Mouse (Mus musculus) gastrocnemius, adult 8-10 months (tissue): Measurements from ENCODE around the gene Dact3. TPM values are rescaled to one million over a fixed set of nuclear protein-coding genes. Genes with fewer than 3 reads are reported as not detected.

Experiments used
- DNase-seq, 2 experiments: peaks; one replicate each; pipeline ENCODE4 v3.0.0; 2022; ENCODE audit warnings: low spot score in 2 of 2
- total RNA-seq, 4 experiments: library from RNA; stranded (reverse); gene quantifications; 2 replicates each; pipeline ENCODE4 v1.2.4; 2022

The Dact3 gene
- 1 to 10 TPM in 2 of 4 experiments, under 1 TPM in 2; 0.87 to 1.4 (median 1.1) TPM for total RNA-seq

DNA sequence AGATGAGACGGTGACA is at the start of gene Dact3:
TSS of gene Dact3 (plus strand) at position 8 of the 16 bp plus-strand sequence.
- DNase-seq = no peak

DNA sequence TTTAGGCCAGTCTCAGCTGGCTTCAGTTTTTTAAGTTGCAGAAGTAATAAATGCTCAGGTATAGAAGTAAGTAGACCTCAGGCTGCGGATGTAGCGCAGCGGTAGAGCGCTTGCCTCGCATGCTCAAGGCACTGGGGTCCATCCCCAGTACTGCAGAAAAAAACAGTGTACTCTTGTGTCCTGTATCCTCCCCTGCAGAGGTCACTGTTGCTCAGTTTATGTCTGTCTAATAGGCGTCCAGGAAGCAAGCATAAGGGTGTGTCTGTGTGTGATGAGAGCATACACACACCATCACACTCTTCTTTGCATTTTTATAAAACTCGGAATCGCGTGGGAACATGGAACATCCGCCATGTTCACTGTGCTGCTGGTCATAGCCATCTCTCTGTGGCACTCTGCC is 49.3 kb upstream of the Dact3 start:
- DNase-seq = no peak

DNA sequence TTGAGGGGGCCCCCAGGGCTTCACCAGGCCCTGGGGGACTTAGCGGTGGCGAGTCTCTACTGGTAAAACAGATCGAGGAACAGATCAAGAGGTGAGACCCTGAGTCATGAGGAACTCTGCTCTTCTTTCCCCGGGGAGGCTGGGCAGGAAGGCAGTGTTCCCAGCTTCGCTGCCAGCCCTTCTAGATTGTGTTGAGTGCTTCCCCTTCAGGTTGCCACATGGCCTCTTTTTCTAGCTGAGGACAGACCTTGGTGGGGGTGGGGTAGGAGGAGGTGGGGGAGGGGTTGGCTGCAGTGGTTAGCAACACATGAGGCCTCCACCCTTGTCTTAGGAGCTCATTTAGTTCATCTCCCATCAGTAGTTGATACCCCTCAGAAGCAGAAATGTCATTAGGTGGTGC is 48.5 kb upstream of the Dact3 start:
- DNase-seq = no peak

DNA sequence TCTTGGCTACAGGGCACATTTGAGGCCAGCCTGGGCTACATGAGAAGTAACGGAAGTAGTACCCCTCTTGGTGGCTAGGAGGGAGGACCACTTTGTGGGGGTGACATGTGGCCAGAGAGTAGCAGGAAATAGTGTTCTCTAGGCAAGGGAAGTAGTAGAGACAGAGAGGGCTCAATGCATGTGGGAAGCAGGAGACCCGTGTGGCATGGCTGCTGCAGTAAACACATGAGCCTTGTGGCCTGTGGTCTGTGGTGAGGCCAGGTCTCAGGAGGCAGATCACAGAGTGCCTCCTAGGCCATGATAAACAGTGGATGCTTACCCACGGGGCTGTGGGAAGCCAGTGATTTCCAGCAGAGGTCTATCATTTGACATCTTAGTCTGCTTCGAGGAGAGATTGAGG is 47.8 kb upstream of the Dact3 start:
- no peak for DNase-seq

DNA sequence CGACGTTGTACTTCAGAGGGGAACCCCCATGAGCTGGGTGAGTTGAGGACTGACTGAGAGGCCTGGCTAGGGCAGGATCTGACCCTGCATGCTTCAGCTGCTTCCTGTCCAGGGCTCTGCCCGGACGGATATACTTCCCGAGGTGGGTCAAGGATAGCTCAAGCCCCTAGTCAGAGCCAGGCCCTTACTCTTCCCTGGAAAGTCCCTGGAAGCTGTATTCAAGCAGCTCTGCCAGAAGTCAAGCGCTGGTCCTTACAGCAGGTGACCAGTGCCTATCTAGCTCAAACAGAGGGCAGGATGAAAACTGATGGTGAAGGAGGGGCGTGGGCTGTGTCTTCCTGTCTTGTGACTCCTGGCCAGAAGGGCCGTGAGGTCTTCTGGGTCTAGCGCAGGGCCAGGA is 44.7 kb upstream of the Dact3 start:
- no peak for DNase-seq

DNA sequence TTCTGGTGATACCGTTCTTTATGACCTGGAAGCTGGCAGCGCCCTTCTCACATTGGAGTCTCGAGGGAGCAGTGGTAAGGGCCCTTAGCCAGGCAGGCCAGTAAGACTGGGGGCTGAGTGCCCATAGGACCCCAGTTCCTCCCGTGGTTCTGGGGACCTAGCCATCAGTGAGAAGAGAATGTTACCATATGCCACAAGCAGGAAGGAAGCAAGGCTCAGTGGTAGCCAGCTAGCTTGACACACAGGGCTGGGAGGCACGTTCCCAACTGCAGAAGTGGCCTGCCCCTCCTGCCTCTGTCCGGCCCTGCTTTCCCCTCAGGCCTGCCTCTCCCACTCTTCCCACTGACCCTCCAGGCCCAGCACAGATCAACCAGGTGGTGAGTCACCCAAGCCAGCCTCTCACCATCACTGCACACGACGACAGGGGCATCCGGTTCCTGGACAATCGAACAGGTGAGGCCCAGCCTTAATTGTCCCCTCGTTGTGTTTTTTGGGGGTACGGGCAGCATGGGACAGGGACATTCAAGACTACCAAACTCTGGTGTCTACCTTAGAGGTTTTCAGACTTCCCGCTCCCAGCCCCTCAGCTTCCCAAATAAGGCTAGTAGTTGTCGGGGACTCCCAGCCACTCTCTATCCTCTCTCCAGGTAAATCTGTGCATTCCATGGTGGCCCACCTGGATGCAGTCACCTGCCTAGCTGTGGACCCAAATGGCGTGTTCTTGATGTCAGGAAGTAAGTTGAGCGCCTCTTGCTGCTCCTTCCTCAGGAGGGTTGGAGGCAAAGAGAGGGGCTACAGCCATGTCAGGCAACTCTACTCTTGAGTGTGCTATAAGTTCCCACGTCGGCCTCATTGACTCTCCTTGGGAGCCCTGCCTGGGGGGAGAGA is 37.0 kb upstream of the Dact3 start:
- no peak for DNase-seq

DNA sequence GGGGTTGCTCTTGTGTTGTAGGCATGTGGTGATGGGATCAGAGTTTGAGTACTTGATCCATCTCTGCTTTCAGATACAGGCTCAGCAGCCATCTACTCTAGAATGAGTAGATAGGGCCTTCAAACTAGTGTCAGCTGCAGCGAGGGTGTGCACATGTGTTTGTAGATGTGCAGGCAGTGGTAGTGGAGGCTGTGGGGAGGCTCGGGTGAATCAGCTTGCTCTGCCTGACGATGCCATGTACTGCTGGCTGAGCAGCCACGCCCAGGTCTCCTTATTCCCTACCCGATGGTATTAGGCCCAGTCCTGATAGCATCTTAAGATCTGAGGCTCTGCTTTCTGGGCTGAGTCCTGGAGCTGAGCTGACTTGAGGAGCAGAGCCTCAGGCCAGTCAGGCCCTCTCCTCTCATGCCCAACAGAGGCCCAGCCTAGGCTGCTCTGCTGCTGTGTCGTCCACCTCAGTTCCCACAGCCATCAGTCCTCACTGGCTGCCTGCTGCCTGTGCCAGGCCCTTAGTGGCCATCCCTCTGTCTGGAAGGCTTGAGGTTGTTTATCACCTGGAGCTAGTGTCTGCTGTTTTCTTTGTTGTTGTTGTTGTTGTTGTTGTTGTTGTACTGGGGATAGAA is 36.2 kb upstream of the Dact3 start:
- no peak for DNase-seq

DNA sequence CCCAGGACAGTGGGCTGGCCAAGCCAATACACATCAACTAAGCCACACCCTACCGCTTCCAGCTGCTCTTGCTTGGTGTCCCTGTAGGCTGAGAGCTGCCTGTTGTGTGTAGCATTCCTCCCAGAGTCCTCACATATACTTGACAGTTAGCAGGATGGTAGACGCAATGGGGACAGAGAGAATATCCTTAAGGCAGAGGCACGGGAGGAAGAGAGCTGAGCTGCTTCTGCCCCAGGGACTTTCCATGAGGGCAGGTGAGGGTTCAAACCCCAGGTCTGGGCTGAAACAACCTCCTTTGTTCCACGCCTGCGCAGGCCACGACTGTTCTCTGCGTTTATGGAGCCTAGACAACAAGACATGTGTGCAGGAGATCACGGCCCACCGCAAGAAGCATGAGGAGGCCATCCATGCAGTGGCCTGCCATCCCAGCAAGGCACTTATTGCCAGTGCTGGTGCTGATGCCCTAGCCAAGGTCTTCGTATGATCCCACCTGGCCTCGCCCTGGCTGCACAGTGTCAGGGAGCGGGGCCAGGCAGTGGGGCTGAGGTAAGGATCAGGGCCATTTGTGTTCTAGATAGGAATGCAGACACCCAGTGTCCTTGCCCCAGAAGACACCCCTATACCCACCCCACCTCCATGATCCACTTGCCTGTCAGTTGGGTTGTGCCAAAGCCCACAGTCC is 35.5 kb upstream of the Dact3 start:
- DNase-seq = no peak

DNA sequence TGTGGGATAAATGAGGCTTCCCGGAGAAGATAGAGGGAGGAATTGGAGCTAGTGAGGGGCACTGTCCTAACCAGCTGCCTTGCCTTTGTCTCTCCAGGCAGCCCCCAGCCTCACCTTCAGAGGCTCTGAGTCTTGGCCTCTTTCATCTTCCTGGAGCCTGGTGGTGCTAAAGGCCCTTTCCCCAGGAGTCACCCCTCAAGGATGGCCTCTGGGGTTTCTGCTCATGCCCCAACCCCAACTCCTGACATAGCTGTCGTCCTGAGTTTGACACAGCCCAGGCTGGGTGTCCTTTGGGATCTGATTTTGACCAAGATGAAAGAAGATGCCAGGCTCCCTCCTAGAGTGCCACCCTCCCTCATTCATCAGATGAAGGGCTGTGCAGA is 35.0 kb upstream of the Dact3 start:
- no peak for DNase-seq

DNA sequence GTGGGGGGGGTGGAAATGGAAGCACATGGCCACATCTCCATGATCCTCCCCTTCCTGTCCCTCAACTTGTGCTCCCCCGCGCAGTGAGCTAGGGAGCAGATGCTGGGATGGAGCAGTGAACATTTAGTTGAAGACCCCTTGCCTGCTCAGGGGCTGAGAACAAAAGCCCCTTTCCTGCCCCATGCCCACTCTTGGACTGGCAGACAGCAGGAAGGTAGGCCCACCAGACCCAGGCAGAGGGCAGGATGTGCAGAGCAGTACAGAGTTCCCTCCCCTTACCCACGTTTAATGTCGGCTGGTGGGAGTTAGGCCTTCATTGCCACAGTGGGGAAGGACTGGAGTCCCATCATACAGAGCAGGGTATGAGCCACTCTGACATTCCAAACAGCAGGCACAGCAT is 34.0 kb upstream of the Dact3 start:
- DNase-seq = no peak

DNA sequence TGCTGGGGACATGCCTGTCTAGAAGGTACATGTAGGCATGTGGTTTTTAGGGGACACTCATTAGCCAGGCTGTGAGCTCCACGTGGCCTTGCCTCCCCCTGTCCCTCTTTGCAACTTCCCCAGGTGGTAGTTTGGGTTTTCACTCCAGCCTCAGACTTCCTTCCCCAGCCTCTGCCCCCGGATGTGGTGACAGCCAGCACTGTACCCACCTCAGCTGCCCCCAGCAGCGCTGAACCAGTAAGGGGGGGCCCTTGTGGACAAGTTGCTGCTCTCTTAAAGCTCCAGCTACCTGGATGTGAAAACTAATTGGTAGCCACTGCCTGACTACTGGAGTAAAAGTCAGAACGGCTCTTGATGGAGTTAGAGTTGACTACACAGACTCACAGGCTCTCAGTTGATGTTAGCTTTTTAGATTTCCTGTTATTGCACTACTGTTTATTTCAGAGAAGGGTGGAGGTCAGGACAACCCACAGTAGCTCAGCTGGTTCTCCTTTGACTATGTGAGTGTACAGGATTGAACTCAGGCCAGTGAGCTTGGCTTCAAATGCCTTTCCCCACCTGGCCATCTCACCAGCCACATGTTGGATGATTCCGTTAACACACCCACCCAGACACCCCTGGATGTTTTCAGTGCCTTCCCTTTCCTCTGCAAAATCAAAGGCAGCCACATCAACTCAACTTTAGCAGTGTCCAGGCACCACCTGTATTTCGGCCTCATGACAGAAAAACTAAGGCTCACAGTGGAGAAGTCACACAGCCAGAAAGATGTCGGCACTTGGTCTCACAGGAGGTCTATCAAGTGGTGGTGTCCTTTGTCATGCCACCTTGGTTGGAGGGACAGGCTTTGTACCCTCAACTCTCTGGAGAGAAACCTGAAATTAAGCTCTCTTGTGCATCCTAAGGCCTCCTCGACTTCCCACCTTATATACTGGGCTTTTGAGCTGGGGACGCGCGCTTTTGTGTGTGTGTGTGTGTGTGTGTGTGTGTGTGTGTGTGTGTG is 33.3 kb upstream of the Dact3 start:
- no peak for DNase-seq

DNA sequence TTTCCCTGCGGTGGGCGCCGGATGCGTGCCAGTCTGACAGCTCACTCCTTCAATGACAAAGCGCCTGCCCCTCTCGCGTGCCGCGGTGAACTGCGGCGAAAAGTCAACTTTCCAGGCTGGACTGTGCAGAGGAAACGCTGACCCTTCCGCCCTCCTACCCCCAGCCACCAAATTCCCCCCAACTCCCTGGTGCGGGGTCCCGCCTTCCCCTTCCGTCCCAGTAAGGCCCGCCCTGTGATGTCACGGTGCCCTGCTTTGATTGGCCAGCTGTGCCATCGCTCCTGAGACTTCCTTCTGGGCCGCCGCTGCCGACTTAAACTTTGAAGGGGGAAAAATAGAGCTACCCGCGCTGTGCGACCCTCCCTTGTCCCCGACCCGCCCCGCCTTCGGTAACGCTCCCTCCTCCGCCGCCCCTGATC is 32.5 kb upstream of the Dact3 start, which contains the start of gene Prkd2:
TSS of gene Prkd2 (plus strand) at position 258 of the 419 bp plus-strand sequence.
- peak; percentile 77 to 84 for DNase-seq

DNA sequence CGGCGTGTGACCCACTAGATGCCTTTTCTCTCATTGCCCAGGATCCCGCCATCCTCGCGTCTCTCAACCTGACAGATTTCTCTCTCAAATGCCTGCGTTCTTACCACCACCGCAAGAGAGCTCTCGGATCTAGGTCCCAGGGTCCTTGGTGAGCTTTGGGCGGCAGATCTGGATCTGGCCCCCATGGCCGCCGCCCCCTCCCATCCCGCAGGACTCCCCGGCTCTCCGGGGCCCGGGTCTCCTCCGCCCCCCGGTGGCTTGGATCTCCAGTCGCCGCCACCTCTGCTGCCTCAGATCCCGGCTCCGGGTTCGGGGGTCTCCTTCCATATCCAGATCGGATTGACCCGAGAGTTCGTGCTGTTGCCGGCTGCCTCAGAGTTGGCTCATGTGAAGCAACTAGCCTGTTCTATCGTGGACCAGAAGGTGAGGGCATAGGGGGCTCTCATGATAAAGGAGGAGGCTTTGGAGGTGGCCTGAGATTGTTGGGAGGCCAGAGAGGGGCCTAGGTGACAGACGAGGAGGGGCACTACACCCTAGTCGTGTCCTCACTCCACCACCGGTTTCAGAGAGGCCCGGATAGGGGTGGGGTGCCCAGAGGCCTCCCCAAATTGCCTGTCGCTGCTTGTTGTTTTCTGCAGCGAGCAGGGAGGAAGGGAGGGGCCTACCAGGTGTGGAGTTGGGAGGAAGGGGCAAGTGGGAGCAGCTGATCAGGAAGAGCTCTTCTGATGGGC is 31.5 kb upstream of the Dact3 start:
- no peak for DNase-seq

DNA sequence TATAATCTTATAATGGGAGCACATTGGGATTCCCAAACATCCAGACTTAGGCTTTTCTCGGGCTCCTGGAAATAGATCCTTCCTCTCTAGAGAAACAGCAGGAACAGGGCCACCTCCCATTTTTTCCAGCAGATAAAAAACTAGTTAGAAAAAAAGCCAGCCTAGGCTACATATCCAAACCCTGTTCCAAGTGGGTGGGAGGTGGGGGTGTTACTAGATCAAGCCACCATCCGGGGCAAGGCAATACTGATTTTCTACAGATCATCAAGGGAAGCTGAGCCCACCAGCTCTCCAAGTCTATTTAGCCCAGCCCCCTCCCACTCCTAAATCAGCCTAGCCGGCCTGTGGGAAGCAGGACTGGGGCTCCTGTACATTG is 30.4 kb upstream of the Dact3 start:
- no peak for DNase-seq

DNA sequence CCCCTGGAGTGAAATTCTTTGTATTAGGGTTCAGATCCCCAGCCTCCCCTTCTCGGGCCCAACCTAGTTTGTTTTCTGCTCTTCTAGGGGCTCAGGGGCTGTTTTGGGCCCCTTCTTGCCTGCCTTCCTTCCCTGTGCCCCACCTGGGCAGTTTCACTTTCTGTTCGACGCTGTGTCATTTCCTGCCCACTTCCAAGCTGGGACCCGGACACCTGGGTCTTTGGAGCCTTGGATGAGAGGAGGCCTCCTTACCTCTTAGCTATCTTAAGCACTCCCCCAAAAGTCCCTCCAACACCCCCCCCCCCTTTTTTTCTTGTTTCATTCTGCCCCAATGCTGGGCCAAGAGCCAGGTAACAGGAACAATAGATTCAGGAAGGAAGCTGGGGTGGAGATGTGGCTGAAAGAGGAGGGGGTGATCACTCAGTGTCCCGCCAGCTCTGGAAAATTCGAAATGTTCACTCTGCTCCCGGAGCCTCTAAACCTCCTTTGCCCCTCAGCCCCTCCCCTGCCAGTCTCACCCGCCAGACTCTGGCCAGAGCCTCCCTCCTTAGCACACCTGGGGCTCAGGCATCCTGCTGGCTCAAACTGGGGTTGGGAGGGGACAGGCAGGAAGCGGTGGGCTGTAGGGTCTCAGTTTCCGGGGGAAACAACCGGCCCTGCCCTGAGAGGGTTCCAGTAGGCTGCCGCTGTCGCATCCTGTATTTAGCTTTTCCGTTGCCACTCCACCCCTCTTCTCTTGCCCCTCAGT is 29.9 kb upstream of the Dact3 start:
- no peak for DNase-seq

DNA sequence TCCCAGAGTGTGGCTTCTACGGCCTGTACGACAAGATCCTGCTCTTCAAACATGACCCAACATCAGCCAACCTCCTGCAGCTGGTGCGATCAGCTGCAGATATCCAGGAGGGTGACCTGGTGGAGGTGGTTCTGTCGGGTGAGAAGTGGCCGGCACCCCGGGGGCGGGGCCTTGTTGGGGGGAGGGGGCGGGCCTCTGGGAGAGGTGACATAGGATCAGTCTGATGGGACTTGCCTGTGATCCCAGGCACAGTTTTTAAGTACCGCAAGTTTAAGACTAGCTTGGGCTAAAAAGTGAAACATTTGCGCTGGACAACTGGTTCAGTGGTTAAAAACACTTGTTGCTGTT is 29.3 kb upstream of the Dact3 start:
- no peak for DNase-seq

DNA sequence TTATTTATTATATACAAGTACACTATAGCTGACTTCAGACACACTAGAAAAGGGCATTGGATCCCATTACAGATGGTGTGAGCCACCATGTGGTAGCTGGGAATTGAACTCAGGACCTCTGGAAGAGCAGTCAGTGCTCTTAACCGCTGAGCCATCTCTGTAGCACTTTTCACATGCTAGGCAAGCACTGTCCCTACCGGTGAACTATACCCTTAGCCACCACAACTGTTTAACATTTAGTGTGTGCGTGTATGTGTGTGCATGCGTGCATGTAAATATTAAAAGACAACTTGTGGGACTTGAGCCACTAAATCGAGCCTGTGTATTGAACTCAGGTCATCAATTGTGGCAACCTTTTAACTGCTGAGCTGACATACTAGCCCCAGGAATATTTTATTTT is 28.3 kb upstream of the Dact3 start:
- no peak for DNase-seq

DNA sequence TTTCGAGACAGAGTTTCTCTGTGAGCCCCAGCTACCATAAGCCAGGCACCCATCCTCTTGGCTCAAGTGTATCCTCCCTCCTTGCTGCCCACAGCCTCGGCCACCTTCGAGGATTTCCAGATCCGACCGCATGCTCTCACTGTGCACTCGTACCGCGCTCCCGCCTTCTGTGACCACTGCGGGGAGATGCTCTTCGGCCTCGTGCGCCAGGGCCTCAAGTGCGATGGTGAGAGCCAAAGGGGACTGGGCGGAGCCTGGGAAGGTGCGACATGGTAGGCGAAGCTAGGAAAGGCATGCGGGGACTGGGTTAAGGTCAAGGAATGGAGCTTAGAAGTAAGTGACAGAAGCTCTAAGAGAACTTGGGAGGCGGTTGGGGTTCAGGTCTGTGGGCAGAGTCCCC is 27.6 kb upstream of the Dact3 start:
- DNase-seq = no peak

DNA sequence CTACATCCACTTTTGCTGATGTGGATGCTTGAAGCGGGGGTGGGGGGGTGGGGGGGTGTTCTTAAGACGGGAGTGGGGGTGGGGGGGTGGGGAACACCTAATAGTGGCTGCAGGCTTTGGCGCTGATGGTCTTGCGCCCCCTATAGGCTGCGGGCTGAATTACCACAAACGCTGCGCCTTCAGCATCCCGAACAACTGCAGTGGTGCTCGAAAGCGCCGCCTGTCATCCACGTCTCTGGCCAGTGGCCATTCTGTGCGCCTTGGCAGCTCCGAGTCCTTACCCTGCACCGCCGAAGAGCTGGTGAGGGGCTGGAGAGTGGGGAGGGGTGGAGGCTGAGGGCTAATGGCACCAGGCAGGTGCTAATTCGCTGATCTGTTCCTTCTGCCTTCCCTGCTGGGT is 26.5 kb upstream of the Dact3 start:
- no peak for DNase-seq

DNA sequence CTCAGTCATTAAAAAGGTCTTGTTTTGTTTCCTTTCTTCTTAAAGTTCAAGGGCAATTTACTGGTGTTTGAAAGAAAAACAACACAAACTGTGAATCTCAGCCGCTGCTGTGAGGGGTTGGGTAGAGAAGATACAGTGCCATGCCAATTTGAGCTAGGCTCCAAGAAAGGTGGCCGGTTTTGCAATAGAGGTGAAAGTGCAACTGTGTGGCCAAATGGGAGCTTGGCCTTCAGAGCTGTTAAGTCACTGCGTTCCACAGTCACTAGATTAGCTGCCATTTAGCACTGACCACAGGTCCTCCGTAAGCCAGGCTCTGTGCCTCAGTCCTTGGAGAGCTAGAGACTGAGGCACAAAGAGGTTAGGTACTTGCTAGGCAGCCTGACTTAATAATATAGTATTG is 23.5 kb upstream of the Dact3 start:
- DNase-seq = no peak
